Mouse (Mus musculus): Measurements from ENCODE around the gene Smlr1. TPM values are rescaled to one million over a fixed set of nuclear protein-coding genes. Genes with fewer than 3 reads are reported as not detected.

Gene Smlr1
- total RNA-seq, 1 experiment: not detected

- no peak for DNase-seq (ENCODE audit: low read depth, low spot score)
- in situ Hi-C loops (cut with MboI; ENCODE audit: low sequenced_read_pairs in 2 of 2, unreplicated experiment in 2 of 2): no loop called here
- no peak overlapping the region for H3K27ac ChIP-seq (ENCODE audit: insufficient read depth, low read depth, low read length, poor library complexity, severe bottlenecking)
- H3K9ac ChIP-seq (ENCODE audit: insufficient read depth, low read depth, low read length, poor library complexity, severe bottlenecking): no peak overlapping the region
- no peak overlapping the region for H3K4me3 ChIP-seq (ENCODE audit: insufficient read depth in 1 of 2, low read depth in 1 of 2, low read length in 2 of 2, poor library complexity in 1 of 2, severe bottlenecking in 1 of 2)
- H3K36me3 ChIP-seq (ENCODE audit: control insufficient read depth, insufficient read depth, low read length, poor library complexity, severe bottlenecking): no peaks in the 10 kb centered on the region
- H3K9me3 ChIP-seq (ENCODE audit: control insufficient read depth, insufficient read depth, low read depth, low read length): no peaks in the 10 kb centered on the region
- H3K4me1 ChIP-seq (ENCODE audit: control insufficient read depth in 2 of 2, insufficient read depth in 2 of 2, low read length in 2 of 2, poor library complexity in 1 of 2): no peaks in the 10 kb centered on the region
- TF ChIP-seq ZC3H11A (IDR thresholded peaks at IDR 0.05; ENCODE audit: borderline replicate concordance, low read depth, low read length) (no peak), HCFC1 (IDR thresholded peaks at IDR 0.05; ENCODE audit: borderline replicate concordance, insufficient read depth, low read length) (no peak), MAFK (IDR thresholded peaks at IDR 0.05; ENCODE audit: insufficient read depth, low read depth, low read length) (no peak)
These were observed 4.7 kb downstream of the Smlr1 start for GRCm38 (mm10) chr10:25531335-25531734.

GRCm38 (mm10) chr10:25527126-25527525 lies 8.9 kb downstream of the Smlr1 start:
- Histone ChIP-seq H3K4me3 (ENCODE audit: insufficient read depth in 1 of 2, low read depth in 1 of 2, low read length in 2 of 2, poor library complexity in 1 of 2, severe bottlenecking in 1 of 2) (no peak overlapping the region), H3K4me1 (ENCODE audit: control insufficient read depth in 2 of 2, insufficient read depth in 2 of 2, low read length in 2 of 2, poor library complexity in 1 of 2) (no peaks in the 10 kb centered on the region), H3K9ac (ENCODE audit: insufficient read depth, low read depth, low read length, poor library complexity, severe bottlenecking) (no peak overlapping the region), H3K9me3 (ENCODE audit: control insufficient read depth, insufficient read depth, low read depth, low read length) (no peaks in the 10 kb centered on the region), H3K27ac (ENCODE audit: insufficient read depth, low read depth, low read length, poor library complexity, severe bottlenecking) (no peak overlapping the region), H3K36me3 (ENCODE audit: control insufficient read depth, insufficient read depth, low read length, poor library complexity, severe bottlenecking) (peaks cover 8% of the 10 kb centered on the region)
- no peak for DNase-seq (ENCODE audit: low read depth, low spot score)
- in situ Hi-C loops (cut with MboI; ENCODE audit: low sequenced_read_pairs in 2 of 2, unreplicated experiment in 2 of 2): no loop called here
- TF ChIP-seq ZNF384 (IDR thresholded peaks at IDR 0.05; ENCODE audit: low read depth, low read length) (no peak), MAFK (IDR thresholded peaks at IDR 0.05; ENCODE audit: insufficient read depth, low read depth, low read length) (no peak), CHD2 (IDR thresholded peaks at IDR 0.05; ENCODE audit: low read depth, low read length) (no peak), HCFC1 (IDR thresholded peaks at IDR 0.05; ENCODE audit: borderline replicate concordance, insufficient read depth, low read length) (no peak), ZC3H11A (IDR thresholded peaks at IDR 0.05; ENCODE audit: borderline replicate concordance, low read depth, low read length) (no peak)

- no peak for DNase-seq (ENCODE audit: low read depth, low spot score)
- TF ChIP-seq ZC3H11A (IDR thresholded peaks at IDR 0.05; ENCODE audit: borderline replicate concordance, low read depth, low read length): no peak
- no peak for TF ChIP-seq ZNF384 (IDR thresholded peaks at IDR 0.05; ENCODE audit: low read depth, low read length)
- no peak for TF ChIP-seq MAFK (IDR thresholded peaks at IDR 0.05; ENCODE audit: insufficient read depth, low read depth, low read length)
- no peak for TF ChIP-seq HCFC1 (IDR thresholded peaks at IDR 0.05; ENCODE audit: borderline replicate concordance, insufficient read depth, low read length)
- Histone ChIP-seq H3K9me3 (ENCODE audit: control insufficient read depth, insufficient read depth, low read depth, low read length) (no peaks in the 10 kb centered on the region), H3K4me1 (ENCODE audit: control insufficient read depth in 2 of 2, insufficient read depth in 2 of 2, low read length in 2 of 2, poor library complexity in 1 of 2) (no peaks in the 10 kb centered on the region), H3K4me3 (ENCODE audit: insufficient read depth in 1 of 2, low read depth in 1 of 2, low read length in 2 of 2, poor library complexity in 1 of 2, severe bottlenecking in 1 of 2) (no peak overlapping the region), H3K27ac (ENCODE audit: insufficient read depth, low read depth, low read length, poor library complexity, severe bottlenecking) (no peak overlapping the region), H3K9ac (ENCODE audit: insufficient read depth, low read depth, low read length, poor library complexity, severe bottlenecking) (no peak overlapping the region), H3K36me3 (ENCODE audit: control insufficient read depth, insufficient read depth, low read length, poor library complexity, severe bottlenecking) (peaks cover 8% of the 10 kb centered on the region)
- in situ Hi-C loops (cut with MboI; ENCODE audit: low sequenced_read_pairs in 2 of 2, unreplicated experiment in 2 of 2): no loop called here
These were observed 9.4 kb downstream of the Smlr1 start for GRCm38 (mm10) chr10:25526622-25527021.

DNA sequence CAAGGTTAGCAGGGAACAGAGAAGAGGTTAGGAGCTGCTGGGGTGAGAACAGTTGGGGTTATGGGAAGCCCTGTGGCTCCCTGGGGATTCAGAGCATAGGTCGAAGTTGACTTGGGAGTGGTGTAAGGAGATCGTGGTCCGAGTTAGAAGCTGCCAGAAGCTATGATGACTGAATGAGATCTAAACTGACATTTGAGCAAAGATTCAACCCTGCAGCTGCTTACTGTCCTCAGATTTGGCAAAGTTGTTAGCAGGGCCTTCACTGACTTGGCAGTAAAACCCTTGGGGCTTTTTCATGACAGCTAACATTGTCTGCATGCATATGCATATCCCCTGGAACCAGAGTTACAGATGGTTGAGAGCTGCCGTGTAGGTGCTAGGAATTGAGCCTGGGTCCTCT lies 9.9 kb downstream of the Smlr1 start:
- Histone ChIP-seq H3K27ac (ENCODE audit: insufficient read depth, low read depth, low read length, poor library complexity, severe bottlenecking) (no peak overlapping the region), H3K36me3 (ENCODE audit: control insufficient read depth, insufficient read depth, low read length, poor library complexity, severe bottlenecking) (peaks cover 8% of the 10 kb centered on the region), H3K4me3 (ENCODE audit: insufficient read depth in 1 of 2, low read depth in 1 of 2, low read length in 2 of 2, poor library complexity in 1 of 2, severe bottlenecking in 1 of 2) (no peak overlapping the region), H3K9me3 (ENCODE audit: control insufficient read depth, insufficient read depth, low read depth, low read length) (no peaks in the 10 kb centered on the region), H3K4me1 (ENCODE audit: control insufficient read depth in 2 of 2, insufficient read depth in 2 of 2, low read length in 2 of 2, poor library complexity in 1 of 2) (no peaks in the 10 kb centered on the region), H3K9ac (ENCODE audit: insufficient read depth, low read depth, low read length, poor library complexity, severe bottlenecking) (no peak overlapping the region)
- in situ Hi-C loops (cut with MboI; ENCODE audit: low sequenced_read_pairs in 2 of 2, unreplicated experiment in 2 of 2): no loop called here
- TF ChIP-seq ZC3H11A (IDR thresholded peaks at IDR 0.05; ENCODE audit: borderline replicate concordance, low read depth, low read length) (no peak), CHD2 (IDR thresholded peaks at IDR 0.05; ENCODE audit: low read depth, low read length) (no peak), HCFC1 (IDR thresholded peaks at IDR 0.05; ENCODE audit: borderline replicate concordance, insufficient read depth, low read length) (no peak), ZNF384 (IDR thresholded peaks at IDR 0.05; ENCODE audit: low read depth, low read length) (no peak), MAFK (IDR thresholded peaks at IDR 0.05; ENCODE audit: insufficient read depth, low read depth, low read length) (no peak)
- DNase-seq (ENCODE audit: low read depth, low spot score): no peak

DNA sequence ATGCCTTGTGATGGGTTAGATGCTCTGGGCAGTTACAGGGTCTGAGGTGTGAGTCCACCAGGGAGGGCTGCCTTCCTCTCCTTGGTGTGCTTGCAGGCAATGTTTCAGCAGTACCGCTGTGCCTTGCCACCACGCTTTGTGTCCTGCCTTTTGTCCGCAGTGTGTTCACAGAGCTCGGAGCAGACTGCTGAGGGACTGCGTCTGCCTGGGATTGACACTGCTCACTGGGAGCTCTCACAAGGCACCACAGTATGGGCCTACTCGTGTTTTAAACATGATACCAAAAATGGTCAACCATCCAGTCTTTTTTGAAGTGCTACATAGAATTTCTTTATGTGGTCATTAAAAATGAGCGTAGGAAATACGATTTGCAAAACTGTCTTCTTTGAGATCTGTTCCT lies 12.3 kb downstream of the Smlr1 start:
- Histone ChIP-seq H3K27ac (ENCODE audit: insufficient read depth, low read depth, low read length, poor library complexity, severe bottlenecking) (no peak overlapping the region), H3K4me3 (ENCODE audit: insufficient read depth in 1 of 2, low read depth in 1 of 2, low read length in 2 of 2, poor library complexity in 1 of 2, severe bottlenecking in 1 of 2) (no peak overlapping the region), H3K9ac (ENCODE audit: insufficient read depth, low read depth, low read length, poor library complexity, severe bottlenecking) (no peak overlapping the region), H3K9me3 (ENCODE audit: control insufficient read depth, insufficient read depth, low read depth, low read length) (no peaks in the 10 kb centered on the region), H3K36me3 (ENCODE audit: control insufficient read depth, insufficient read depth, low read length, poor library complexity, severe bottlenecking) (peaks cover 8% of the 10 kb centered on the region), H3K4me1 (ENCODE audit: control insufficient read depth in 2 of 2, insufficient read depth in 2 of 2, low read length in 2 of 2, poor library complexity in 1 of 2) (no peaks in the 10 kb centered on the region)
- DNase-seq (ENCODE audit: low read depth, low spot score): no peak
- TF ChIP-seq ZNF384 (IDR thresholded peaks at IDR 0.05; ENCODE audit: low read depth, low read length): no peak
- TF ChIP-seq HCFC1 (IDR thresholded peaks at IDR 0.05; ENCODE audit: borderline replicate concordance, insufficient read depth, low read length): no peak
- no peak for TF ChIP-seq ZC3H11A (IDR thresholded peaks at IDR 0.05; ENCODE audit: borderline replicate concordance, low read depth, low read length)
- no peak for TF ChIP-seq MAFK (IDR thresholded peaks at IDR 0.05; ENCODE audit: insufficient read depth, low read depth, low read length)
- no peak for TF ChIP-seq CHD2 (IDR thresholded peaks at IDR 0.05; ENCODE audit: low read depth, low read length)
- in situ Hi-C loops (cut with MboI; ENCODE audit: low sequenced_read_pairs in 2 of 2, unreplicated experiment in 2 of 2): no loop called here

All from ES-E14 (cell line).